Mouse (Mus musculus) mouse embryonic stem cell (cell line): Measurements from ENCODE around the gene Xlr3a.
"Not testable (repeated sequence)": the region's sequence is repeated elsewhere in the genome, so short reads cannot be mapped to it uniquely, and the experiment has no call there.

Experiments
- in situ Hi-C, 2 experiments: fragments of 300-500 bp; cut with MboI; formaldehyde crosslinking; loops; 1 replicate in 1 of 2; 3 replicates in 1 of 2; pipeline ENCODE4 v1.14.3; 2019 to 2020; ENCODE audit warnings: low sequenced_read_pairs in 2 of 2, low pct_unique_long_range_greater_than_20kb in 1 of 2, mixed read lengths in 1 of 2; ENCODE audit not compliant: unreplicated experiment in 1 of 2

The Xlr3a gene

DNA sequence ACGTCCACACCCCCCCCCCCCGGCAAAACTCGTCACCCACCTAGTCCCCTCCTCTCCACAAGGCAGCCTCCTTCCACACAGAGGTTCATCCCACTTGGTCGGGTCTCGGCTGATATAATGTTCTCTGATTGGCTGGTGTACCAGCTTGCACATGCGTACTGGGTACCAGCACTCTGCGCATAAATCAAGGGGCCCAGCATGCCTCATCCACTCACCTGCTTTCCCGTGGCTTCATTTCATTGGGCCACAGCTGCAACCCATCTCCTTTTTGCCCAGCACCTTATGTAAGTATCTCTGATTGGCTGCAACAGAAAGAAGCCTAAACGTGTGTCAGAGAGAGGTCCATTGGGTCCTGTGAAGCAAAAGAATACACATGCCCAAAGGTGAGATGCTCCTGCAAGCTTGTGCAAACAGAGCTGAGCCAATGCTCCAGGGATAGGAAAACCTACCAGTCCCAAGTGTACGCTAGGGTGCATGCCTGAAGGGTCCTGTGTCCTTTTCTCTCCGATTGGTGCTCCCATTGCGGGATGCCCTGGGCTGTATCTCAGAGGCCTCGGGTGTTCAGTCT lies at the start of gene Xlr3a:
Xlr3a (minus strand) TSS at position 155 of the 568 bp plus-strand sequence.
- in situ Hi-C loops: not testable (repeated sequence)

DNA sequence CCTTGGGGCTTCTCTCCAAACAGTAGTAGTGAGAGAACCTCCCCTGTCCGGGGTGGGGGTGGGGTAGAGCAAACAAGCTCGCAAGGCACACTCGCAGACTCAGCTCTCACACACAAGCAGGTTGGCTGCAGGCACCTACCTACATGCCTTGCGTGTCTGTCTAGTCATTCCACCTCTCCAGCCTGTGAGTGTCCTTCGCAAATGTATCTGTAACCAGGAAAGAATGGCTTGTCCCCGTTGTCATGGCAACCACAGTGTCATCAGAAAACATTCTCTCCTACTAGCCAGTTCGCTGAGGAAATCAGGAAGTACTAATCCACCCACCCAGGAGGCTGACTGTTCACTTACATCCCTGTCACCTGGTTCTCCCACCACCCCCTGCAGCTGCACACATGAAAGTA lies 46.3 kb upstream of the Xlr3a start:
- in situ Hi-C loops: not testable (repeated sequence)

DNA sequence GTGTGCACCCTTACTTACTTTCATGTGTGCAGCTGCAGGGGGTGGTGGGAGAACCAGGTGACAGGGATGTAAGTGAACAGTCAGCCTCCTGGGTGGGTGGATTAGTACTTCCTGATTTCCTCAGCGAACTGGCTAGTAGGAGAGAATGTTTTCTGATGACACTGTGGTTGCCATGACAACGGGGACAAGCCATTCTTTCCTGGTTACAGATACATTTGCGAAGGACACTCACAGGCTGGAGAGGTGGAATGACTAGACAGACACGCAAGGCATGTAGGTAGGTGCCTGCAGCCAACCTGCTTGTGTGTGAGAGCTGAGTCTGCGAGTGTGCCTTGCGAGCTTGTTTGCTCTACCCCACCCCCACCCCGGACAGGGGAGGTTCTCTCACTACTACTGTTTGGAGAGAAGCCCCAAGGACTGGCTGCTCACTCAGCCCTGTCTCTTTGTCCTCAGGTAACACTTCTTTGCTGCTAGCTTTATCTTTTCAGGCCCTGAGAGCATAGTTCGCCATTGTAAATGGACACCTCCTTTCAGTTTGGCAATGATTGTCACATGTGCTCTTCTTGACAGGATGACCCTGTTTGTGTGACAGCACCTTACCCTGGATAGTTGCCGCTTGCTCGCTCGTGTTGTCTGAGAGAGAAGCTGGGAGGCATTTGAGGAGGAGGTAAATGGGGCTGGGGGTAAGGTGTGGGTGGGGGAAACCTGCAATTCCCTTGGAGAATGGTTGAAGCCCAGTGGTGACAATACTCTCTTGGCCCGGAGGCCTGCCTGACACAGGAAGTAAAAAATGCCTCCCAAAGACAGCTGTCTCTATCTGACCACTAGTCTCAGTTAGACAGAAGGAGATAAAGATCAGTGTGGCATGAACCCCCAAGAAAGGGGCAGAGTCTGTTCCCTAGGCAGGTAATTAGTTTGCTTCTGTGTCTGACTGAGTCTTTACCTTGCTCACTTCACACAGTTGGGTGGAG lies 26.2 kb upstream of the Xlr3a start:
- in situ Hi-C loops: not testable (repeated sequence)

DNA sequence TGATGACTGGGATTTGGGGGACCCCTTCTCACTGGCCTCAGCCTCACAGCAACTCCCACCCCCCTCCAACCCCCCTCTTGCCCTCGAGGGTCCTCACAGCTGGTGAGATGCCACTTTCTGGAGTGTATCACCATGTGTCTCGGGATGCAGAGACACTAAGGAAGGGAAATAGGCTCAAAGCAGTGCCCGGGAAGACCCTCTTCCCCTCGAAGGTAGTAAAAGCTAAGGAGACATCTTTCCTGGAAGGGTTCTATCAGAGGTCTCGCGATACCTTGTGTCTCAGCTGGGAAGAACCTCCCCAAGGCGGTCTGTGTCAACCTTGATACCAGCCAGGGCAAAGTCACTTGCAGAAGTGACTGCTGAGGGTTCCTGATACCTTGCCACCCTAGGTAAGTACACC lies 19.9 kb upstream of the Xlr3a start, which contains the start of gene Gm14685:
Gm14685 (plus strand) TSS at position 301 of the 400 bp plus-strand sequence.
- in situ Hi-C loops: not testable (repeated sequence)

DNA sequence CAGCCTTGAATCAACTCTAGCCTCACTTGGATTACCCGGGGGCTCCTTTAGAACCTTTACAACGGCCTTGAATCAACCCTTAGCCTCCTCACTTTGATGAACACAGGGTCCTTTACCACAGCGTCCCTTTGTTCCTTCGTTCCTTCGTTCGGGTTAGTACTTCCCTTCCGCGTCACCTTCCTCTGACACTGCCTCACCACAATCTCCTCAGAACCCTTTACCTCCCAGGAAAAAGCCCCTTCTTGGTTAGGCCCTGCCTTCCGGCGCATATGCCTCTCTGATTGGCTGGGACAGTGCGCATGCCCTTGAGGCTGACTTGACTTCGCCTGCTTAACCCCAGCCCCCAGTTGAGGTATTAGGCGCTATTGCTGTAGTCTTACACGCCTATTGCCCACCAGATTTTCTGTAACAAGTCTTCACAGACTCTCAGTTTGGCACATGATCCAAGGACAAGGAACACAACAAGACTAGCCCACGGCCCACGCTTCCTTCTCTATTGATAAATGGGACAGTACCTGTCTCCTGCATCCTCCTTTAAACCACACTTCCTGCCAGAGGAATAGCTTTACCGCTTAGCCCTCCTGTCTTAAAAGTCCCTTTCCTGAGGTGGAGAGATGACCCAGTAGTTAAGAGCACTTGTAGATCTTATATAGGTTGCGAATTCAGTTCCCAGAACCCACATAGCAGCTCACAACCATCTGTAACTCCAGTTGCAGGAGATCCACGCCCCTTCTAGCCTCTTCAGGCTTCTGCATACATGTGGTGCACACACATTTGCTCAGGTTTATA lies 14.4 kb downstream of the Xlr3a start, which contains the start of gene Xlr4a:
Xlr4a (minus strand) TSS at position 212 of the 789 bp plus-strand sequence.
- in situ Hi-C loops: not testable (repeated sequence)

DNA sequence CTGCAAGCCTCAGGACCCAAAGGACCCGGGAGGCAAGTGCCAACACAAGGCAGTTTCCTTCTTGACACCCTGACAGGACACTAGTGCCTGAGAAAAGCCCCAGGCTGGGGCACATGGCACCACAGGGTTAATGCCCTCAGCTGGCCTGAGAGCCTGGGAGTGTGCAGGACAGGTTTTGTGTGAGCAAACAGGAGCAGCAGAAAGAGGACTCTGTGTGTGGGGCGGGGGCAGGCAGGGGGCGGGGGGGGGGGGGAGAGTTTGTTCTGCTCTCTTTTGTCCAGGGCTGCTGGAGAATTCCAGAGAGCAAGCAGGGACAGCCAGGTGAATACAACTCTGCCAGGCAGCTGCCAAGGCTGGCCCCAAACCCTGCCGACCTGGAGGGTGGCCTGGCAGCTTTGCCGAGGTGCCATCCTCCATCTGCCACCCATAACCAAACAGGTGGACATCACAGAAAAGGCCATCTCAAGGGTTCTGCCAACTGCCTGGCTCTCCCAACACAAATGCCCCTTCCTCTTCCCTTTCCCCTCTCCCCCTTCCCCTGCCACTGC lies 30.1 kb downstream of the Xlr3a start:
- in situ Hi-C loops: loop anchor here in 1 of 2 experiments (25.0 kb wide), 1 partner anchor 170 kb away; the partner anchor contains the start of genes F8a and Xlr4c

DNA sequence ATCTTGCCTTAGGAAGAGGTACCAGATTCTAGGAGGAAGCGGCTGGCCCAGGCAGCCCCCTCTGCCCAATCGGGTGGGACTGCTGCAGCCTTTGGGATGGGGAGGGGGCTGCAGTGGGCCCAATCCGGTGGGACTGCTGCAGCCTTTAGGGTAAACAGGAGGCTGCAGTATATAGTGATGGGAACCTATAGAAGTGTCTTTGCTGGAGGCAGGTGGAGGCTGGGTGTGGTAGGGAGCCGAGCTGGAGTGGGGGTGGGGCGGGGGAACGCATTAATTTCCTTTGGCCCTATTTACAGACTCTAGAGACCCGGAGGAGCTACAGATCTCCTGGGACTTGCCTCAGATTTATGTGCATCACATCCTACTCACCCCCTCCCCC lies 32.5 kb downstream of the Xlr3a start, which contains the start of gene Pnma3:
Pnma3 (plus strand) TSS at position 373 of the 379 bp plus-strand sequence.
- in situ Hi-C loops: loop anchor here in 1 of 2 experiments (25.0 kb wide), 1 partner anchor 173 kb away; the partner anchor contains the start of genes F8a and Xlr4c

DNA sequence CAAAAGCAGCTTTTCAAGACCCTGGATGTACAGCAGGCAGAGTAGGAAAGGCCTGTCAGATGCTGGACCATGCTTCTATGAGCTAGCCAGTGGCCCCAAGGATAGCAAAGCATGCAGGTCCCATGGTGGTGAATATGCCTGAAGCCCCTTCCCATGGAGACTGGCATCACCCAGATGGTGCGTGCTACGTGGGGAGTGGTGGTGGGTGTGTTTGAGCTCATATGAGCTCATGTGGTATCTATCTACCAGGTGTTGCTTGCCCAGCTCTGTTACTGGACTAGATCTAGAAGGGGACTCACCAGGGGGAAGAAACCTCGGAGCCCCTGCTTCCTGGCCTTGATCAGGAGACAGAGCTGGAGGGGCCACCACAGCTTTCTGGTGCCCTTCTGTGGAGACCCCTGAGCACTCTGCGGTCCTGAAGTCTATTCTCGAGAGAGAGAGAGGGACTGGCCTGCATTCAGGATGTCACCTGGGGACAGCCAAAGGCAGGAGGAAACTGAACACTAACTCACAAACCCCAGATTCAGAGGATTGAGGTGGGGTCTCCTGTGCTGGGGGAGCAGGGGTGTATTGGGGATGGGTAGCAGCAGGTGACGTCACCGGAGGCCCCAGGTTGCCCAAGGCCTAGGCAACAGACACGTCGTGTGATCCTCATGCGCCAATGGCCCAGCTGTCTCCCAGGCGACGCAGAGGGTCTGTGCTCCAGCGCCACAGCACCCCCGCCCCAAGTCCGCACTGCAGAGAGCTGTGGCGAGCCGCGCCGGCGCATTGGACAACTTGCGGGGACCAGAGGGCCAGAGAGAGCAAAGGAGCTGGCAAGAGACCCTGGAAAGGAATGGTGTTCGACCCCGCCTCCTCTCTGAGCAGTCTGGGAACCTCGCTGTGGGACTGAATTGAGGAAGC lies 33.1 kb downstream of the Xlr3a start:
- in situ Hi-C loops: loop anchor here in 1 of 2 experiments (25.0 kb wide), 1 partner anchor 174 kb away; the partner anchor contains the start of genes F8a and Xlr4c

DNA sequence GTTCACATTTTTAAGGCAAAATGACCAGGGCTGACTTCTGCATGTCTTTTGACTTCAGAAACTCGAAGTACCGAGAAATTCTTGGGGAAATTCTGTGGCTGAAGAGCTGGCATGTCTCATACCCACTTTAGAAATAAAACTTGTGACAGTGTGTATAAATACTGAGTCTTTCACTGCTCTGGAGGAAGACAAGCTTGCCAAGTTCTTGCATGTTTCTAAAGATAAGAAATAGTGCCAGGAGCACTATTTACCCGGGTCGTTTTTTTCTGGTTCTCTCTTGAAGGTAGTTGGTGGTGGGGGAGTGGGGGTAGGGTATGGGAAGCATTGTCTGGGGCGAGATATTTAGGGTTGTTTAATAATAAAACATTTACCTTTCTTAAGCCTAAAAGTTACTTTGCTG lies 34.6 kb downstream of the Xlr3a start:
- in situ Hi-C loops: loop anchor here in 1 of 2 experiments (25.0 kb wide), 1 partner anchor 175 kb away; the partner anchor contains the start of genes F8a and Xlr4c

DNA sequence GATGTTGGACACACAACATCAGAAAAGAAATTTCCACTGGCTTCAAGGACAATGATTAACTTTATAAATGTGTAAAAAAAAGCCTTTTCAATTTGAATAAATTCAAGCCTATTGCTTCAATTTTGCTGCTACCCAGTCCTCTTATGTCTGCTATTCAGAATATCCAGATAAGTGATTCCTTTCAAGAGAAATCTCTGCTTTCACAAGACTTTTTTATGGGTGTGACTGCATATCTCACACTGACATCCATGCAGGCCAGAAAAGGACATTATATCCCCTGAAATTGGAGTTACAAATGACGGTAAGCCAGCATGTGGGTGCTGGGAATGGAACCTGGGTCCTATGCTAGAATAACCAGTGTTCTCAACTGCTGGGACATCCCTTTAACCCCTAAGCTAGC lies 35.4 kb downstream of the Xlr3a start:
- in situ Hi-C loops: loop anchor here in 1 of 2 experiments (25.0 kb wide), 1 partner anchor 176 kb away; the partner anchor contains the start of genes F8a and Xlr4c

DNA sequence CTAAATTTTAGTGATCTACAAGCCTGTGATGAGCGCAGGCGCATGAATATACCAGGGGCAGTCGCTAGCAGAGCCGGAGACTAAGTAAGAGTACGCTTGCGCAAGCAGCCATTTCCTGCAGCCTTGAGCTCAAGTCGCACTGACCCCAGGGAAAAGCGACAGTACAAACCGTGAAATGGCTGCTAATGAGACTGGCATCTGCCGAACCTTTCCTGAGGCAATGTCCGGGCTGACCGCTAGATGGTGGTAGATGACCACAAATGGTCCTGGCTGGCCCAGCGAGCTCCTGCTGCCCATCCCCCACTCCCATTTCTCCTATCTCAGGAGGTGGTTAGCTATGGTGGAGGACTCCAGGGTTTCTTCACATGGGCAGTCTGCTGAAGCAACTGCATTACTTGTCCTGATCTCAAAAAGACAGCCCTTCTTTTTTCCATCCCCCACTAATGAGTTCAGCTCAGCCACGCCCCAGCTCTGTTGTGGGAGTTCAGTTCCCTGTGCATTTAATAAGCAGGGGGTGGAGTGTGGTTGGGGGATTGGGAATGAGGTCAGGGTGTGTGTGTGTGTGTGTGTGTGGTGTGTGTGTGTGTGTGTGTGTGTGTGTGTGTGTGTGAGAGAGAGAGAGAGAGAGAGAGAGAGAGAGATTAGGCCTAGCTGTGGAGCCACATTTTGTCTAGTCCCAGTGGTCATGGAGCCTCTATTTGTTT lies 42.9 kb downstream of the Xlr3a start:
- in situ Hi-C loops: loop anchor here in 1 of 2 experiments (5.0 to 25.0 kb wide), 4 partner anchors 183 to 601 kb away; partner anchors contain the start of genes F8a, Trex2 and Xlr4c

DNA sequence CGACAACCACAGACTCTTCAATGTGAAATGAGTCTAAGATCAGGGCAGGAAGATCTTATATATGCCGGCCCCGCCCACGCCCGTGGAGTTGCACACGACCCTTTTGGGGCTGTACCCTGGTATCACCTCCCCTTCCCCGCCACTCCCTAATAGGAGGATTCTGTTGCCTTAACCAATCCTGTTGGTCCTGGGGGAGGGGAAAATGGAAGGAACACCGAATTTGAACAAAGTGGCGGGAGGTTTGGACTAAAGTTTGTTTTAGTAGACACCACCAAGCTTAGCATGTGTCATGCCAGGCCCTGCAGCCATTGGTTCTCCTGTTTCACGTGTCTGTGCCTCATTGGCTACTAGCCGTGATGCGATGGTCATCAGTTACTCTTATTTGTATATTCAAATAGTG lies 57.2 kb downstream of the Xlr3a start:
- in situ Hi-C loops: no loop called here

DNA sequence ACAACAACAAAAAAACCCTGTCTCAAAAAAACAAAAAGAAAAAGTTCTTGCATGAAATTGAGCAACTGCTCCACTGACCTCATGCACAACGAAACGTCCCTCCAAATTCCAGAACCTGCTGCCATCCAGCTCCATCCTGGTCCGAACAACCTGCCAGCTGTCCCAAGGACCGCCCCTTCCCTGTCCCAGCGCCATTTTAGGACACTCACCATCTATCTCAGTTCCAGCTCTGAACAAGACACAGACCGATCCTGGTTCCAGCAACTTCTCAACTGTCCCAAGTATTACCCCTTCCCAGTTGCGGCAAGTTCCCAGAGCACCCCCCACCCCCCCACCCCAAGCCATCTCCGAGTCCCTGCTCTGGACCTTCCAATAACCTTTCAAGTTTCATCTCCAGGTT lies 58.1 kb downstream of the Xlr3a start:
- in situ Hi-C loops: no loop called here

DNA sequence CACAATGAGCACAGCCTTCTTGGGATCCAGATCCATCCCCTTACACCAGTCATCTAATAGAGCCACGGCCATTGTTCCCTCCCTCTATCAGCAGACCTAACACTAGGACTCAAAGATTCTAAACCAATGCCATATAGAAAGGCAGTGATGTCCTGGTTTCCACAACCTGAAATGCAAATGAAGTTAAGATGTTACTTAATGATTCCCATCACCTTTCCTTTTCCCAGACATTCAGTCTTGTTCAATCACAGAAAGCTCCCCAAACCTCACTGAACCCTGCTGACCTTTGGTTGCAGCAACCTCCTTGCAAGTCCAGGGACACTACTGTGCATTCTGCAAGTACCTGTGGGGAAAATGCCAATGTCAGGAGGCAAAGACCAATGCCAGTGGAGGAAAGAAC lies 59.9 kb downstream of the Xlr3a start, which contains the start of gene Pnma5:
Pnma5 (minus strand) TSS at position 101 of the 400 bp plus-strand sequence.
- in situ Hi-C loops: no loop called here
